Mouse (Mus musculus): ENCODE data around the gene Marveld1. TPM values are rescaled to one million over a fixed set of nuclear protein-coding genes. Genes with fewer than 3 reads are reported as not detected.

Marveld1 gene
- polyA plus RNA-seq, 1 experiment from 2014 or later, result 6.4 TPM

- no peak for ATAC-seq (ENCODE audit: low FRiP score)
- Histone ChIP-seq H3K27me3 (ENCODE audit: control insufficient read depth, insufficient read depth, low read length) (peaks cover 47% of the 10 kb centered on the region), H3K4me3 (ENCODE audit: low read depth, low read length) (no peak overlapping the region), H3K9me3 (ENCODE audit: control insufficient read depth, low read length) (no peaks in the 10 kb centered on the region), H3K4me2 (replicated peaks; ENCODE audit: low read depth, low read length) (no peak overlapping the region), H3K36me3 (ENCODE audit: control insufficient read depth, insufficient read depth, low read length) (no peaks in the 10 kb centered on the region), H3K9ac (ENCODE audit: low read depth, low read length) (no peak overlapping the region), H3K4me1 (replicated peaks; ENCODE audit: control insufficient read depth, insufficient read depth, low read length) (peaks cover 6% of the 10 kb centered on the region), H3K27ac (ENCODE audit: low read depth, low read length) (no peak overlapping the region)
- no peak for DNase-seq (ENCODE audit: low spot score)
- 51% methylated on average over 11 of the region's 11 CpGs for WGBS
These were observed 50.8 kb downstream of the Marveld1 start for GRCm38 (mm10) chr19:42198026-42198425.

Other genes with a start within 250 kb of the Marveld1 start
- 767 and 789 TPM in 2 replicates for gene Pgam1, start 235.5 kb upstream of the Marveld1 start, polyA plus RNA-seq (2014; fragmentation: Nextera tagmentation; extraction: Ambion mirVana)
- gene Exosc1, start 214.0 kb upstream of the Marveld1 start, polyA plus RNA-seq (2014; fragmentation: Nextera tagmentation; extraction: Ambion mirVana), result 77.2 and 83.2 TPM in 2 replicates
- 59.0 and 59.1 TPM in 2 replicates for gene Zdhhc16, start 213.9 kb upstream of the Marveld1 start, polyA plus RNA-seq (2014; fragmentation: Nextera tagmentation; extraction: Ambion mirVana)
- 32.5 and 32.6 TPM in 2 replicates for gene Mms19, start 166.2 kb upstream of the Marveld1 start, polyA plus RNA-seq (2014; fragmentation: Nextera tagmentation; extraction: Ambion mirVana)
- 6.5 and 7.7 TPM in 2 replicates for gene Ubtd1, start 165.6 kb upstream of the Marveld1 start, polyA plus RNA-seq (2014; fragmentation: Nextera tagmentation; extraction: Ambion mirVana)
- not detected in 2 replicates for gene Ankrd2, start 111.4 kb upstream of the Marveld1 start, polyA plus RNA-seq (2014; fragmentation: Nextera tagmentation; extraction: Ambion mirVana)
- 0.67 and 1.1 TPM in 2 replicates for gene Hoga1, start 101.8 kb upstream of the Marveld1 start, polyA plus RNA-seq (2014; fragmentation: Nextera tagmentation; extraction: Ambion mirVana)
- 0.11 TPM in 1 of 2 replicates, not detected in the other for gene 4933411K16Rik, start 95.2 kb upstream of the Marveld1 start, polyA plus RNA-seq (2014; fragmentation: Nextera tagmentation; extraction: Ambion mirVana)
- 75.1 and 76.1 TPM in 2 replicates for gene Morn4, start 61.0 kb upstream of the Marveld1 start, polyA plus RNA-seq (2014; fragmentation: Nextera tagmentation; extraction: Ambion mirVana)
- 20.9 and 23.6 TPM in 2 replicates for gene Pi4k2a, start 56.9 kb upstream of the Marveld1 start, polyA plus RNA-seq (2014; fragmentation: Nextera tagmentation; extraction: Ambion mirVana)
- 11.0 and 14.1 TPM in 2 replicates for gene Avpi1, start 18.3 kb upstream of the Marveld1 start, polyA plus RNA-seq (2014; fragmentation: Nextera tagmentation; extraction: Ambion mirVana)
- gene Zfyve27, start 16.6 kb downstream of the Marveld1 start, polyA plus RNA-seq (2014; fragmentation: Nextera tagmentation; extraction: Ambion mirVana), result 17.8 and 18.4 TPM in 2 replicates
- 0.80 and 0.85 TPM in 2 replicates for gene Sfrp5, start 54.9 kb downstream of the Marveld1 start, polyA plus RNA-seq (2014; fragmentation: Nextera tagmentation; extraction: Ambion mirVana)
- gene Golga7b, start 100.2 kb downstream of the Marveld1 start, polyA plus RNA-seq (2014; fragmentation: Nextera tagmentation; extraction: Ambion mirVana), result 3.9 and 5.0 TPM in 2 replicates

Data from hindbrain, embryonic 11.5 days (tissue).